ENCODE assay signal across 20 mouse cellular contexts in genomic region chr5:148822772-148823171, GRCm38 (mm10).
DNase-seq lines count a peak whose midpoint lies in the region; ATAC-seq and TF ChIP-seq lines count a peak whose summit lies in the region.
"Had no signal": no experiment of that assay in that cellular context is flagged by ENCODE, and none has a peak within 500 bp of the region (broad histone marks: within the 10 kb centered on the region; RNA-seq: fewer than 3 reads in every experiment).

No protein-coding gene starts in this region.

- no peak overlapping the region for H3K4me2 ChIP-seq in forebrain, postnatal 0 days (ENCODE audit: low read depth)
- no peak overlapping the region for H3K4me2 ChIP-seq in forebrain, embryonic 15.5 days (replicated peaks)
- H3K4me2 ChIP-seq: embryonic facial prominence, embryonic 13.5 days; intestine, embryonic 15.5 days had no signal

- H3K9me3 ChIP-seq in forebrain, postnatal 0 days (ENCODE audit: low read length) = no peaks in the 10 kb centered on the region
- H3K9me3 ChIP-seq in forebrain, embryonic 15.5 days = no peaks in the 10 kb centered on the region
- H3K9me3 ChIP-seq: embryonic facial prominence, embryonic 13.5 days; heart, embryonic 10.5 days; intestine, embryonic 15.5 days had no signal

- H3K36me3 ChIP-seq in forebrain, postnatal 0 days (ENCODE audit: insufficient read depth) = no peaks in the 10 kb centered on the region
- no peaks in the 10 kb centered on the region for H3K36me3 ChIP-seq in forebrain, embryonic 15.5 days
- H3K36me3 ChIP-seq: embryonic facial prominence, embryonic 13.5 days; heart, embryonic 10.5 days; intestine, embryonic 15.5 days had no signal

- H3K4me1 ChIP-seq in forebrain, postnatal 0 days (ENCODE audit: insufficient read depth) = peaks cover 6% of the 10 kb centered on the region; the same call in 1 of the 2 replicates
- H3K4me1 ChIP-seq in forebrain, embryonic 15.5 days = peaks cover 10% of the 10 kb centered on the region

- no peak overlapping the region for H3K4me3 ChIP-seq in forebrain, postnatal 0 days (ENCODE audit: low read depth, low read length)
- H3K4me3 ChIP-seq in forebrain, embryonic 15.5 days = no peak overlapping the region
- H3K4me3 ChIP-seq: embryonic facial prominence, embryonic 13.5 days; heart, embryonic 10.5 days; intestine, embryonic 15.5 days had no signal

- no peak overlapping the region for H3K27ac ChIP-seq in forebrain, postnatal 0 days (ENCODE audit: low read depth, low read length)
- no peak overlapping the region for H3K27ac ChIP-seq in forebrain, embryonic 15.5 days (replicated peaks)
- H3K27ac ChIP-seq: embryonic facial prominence, embryonic 13.5 days; heart, embryonic 10.5 days; intestine, embryonic 15.5 days had no signal

- TF ChIP-seq POLR2A in brain, embryonic 14.5 days (IDR thresholded peaks at IDR 0.05; ENCODE audit: borderline replicate concordance, extremely low read depth, insufficient read depth, insufficient read length, poor library complexity, severe bottlenecking) = no peak

- WGBS in forebrain, postnatal 0 days = 44% methylated on average over 13 of the region's 13 CpGs
- WGBS in forebrain, embryonic 15.5 days = 65% methylated on average over 13 of the region's 13 CpGs

- ATAC-seq in forebrain, postnatal 0 days = peak; percentile 73
- no peak; the same call in 1 of the 2 replicates for ATAC-seq in forebrain, embryonic 15.5 days (replicated peaks)
- ATAC-seq: activated CD4-positive, CD25-positive, alpha-beta regulatory T cell, adult 4 months; intestine, embryonic 15.5 days; Patski had no signal

- no peaks in the 10 kb centered on the region for H3K27me3 ChIP-seq in forebrain, postnatal 0 days (ENCODE audit: insufficient read depth, low read length)
- no peaks in the 10 kb centered on the region for H3K27me3 ChIP-seq in forebrain, embryonic 15.5 days
- H3K27me3 ChIP-seq: intestine, embryonic 15.5 days had no signal

- peak; percentile 71 to 77 for DNase-seq in cerebellum, postnatal 14 days
- no peak for DNase-seq in cerebellum, postnatal 36 days
- peak; percentile 60 for DNase-seq in forebrain, postnatal 0 days
- peak; percentile 77 for DNase-seq in left cerebral cortex, postnatal 4 days
- DNase-seq in left cerebral cortex, adult 11 months (ENCODE audit: low spot score) = no peak
- peak; percentile 66 for DNase-seq in brain, embryonic 14.5 days (ENCODE audit: low read depth)
- DNase-seq: adrenal gland, postnatal 14 days; cerebellum, adult 18-20 months; cerebellum, postnatal 25 days; gastrocnemius, postnatal 10 days; heart, adult 18-20 months; heart, postnatal 10 days; heart, postnatal 4 days; kidney, adult 18-20 months had no signal

- H3K9ac ChIP-seq in forebrain, postnatal 0 days = no peak overlapping the region
- no peak overlapping the region for H3K9ac ChIP-seq in forebrain, embryonic 15.5 days (replicated peaks)
- H3K9ac ChIP-seq: embryonic facial prominence, embryonic 13.5 days; intestine, embryonic 15.5 days had no signal

- TF ChIP-seq CTCF in forebrain, postnatal 0 days (IDR thresholded peaks at IDR 0.05; ENCODE audit: low read depth) = no peak
- no peak for TF ChIP-seq CTCF in brain, embryonic 14.5 days (IDR thresholded peaks at IDR 0.05; ENCODE audit: borderline replicate concordance, extremely low read depth, insufficient read depth, insufficient read length)

- intact Hi-C loops in left cerebral cortex, postnatal 4 days (cut with DNase I) = no loop called here

Comparison
In these comparisons a context has a peak if more than half of its experiments do, and no peak if none do; other contexts are left out.
1. DNase-seq: peak in cerebellum, postnatal 14 days (2 of 2), forebrain, postnatal 0 days (single experiment), left cerebral cortex, postnatal 4 days (single experiment) and brain, embryonic 14.5 days (single experiment); none in cerebellum, postnatal 36 days (0 of 2) and left cerebral cortex, adult 11 months (single experiment).